In the genomic region with DNA sequence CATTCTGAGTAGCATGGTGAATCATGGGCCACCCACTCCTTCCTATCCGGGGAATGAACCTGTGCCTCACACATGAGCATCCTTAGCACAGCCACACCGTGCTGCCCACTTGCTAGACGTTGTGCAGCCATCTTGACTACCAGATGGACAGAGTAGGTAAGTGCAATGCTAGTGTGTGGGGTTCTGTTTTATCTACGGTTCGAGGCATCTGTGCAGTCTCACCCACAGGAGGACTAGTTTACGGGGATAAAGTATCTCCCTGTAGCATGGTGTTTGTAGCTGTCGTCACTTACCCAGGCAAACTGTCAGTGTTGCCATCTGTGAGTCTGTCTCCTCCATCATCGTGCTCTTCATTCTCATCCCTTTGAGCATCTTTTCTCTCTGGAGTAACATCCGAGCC, we compare ENCODE assay signal across 21 mouse cellular contexts. TPM values are rescaled to one million over a fixed set of nuclear protein-coding genes. Genes with fewer than 3 reads are reported as not detected.
DNase-seq lines count a peak whose midpoint lies in the region; ATAC-seq lines count a peak whose summit lies in the region.
"Had no signal": no experiment of that assay in that cellular context is flagged by ENCODE, and none has a peak within 500 bp of the region (broad histone marks: within the 10 kb centered on the region; RNA-seq: fewer than 3 reads in every experiment).

No protein-coding gene starts in this region.

- ATAC-seq in frontal cortex, adult (ENCODE audit: low TSS enrichment): peak; percentile 95
- ATAC-seq: forebrain, embryonic 14.5 days; inflammation-experienced regulatory T-cells, adult 6 months; liver, postnatal 0 days; lung, postnatal 0 days; midbrain, embryonic 15.5 days had no signal

- intact Hi-C loops in left cerebral cortex, postnatal 10 days (cut with DNase I): no loop called here

- DNase-seq in frontal cortex, postnatal 14 days (ENCODE audit: low spot score in 2 of 2): no peak
- peak; percentile 30 for DNase-seq in left cerebral cortex, adult 11 months (ENCODE audit: low spot score)
- DNase-seq in left cerebral cortex, postnatal 10 days (ENCODE audit: extremely low spot score in 1 of 2, low spot score in 2 of 2): no peak
- peak; percentile 7 to 21 for DNase-seq in frontal cortex, postnatal 25 days (ENCODE audit: low spot score in 2 of 2)
- peak; percentile 27 to 61 for DNase-seq in right cerebral cortex, postnatal 36 days (ENCODE audit: low spot score in 2 of 2)
- DNase-seq in kidney, adult 9 months: no peak
- DNase-seq: adrenal gland, postnatal 10 days; cerebellum, adult 8-10 months; cerebellum, postnatal 36 days; embryo, embryonic 11 days; gastrocnemius, adult 2 months; kidney, adult 18-20 months; kidney, postnatal 10 days; liver, postnatal 0 days; retina, postnatal 1 day; thymus, postnatal 36 days had no signal

RNA-seq across cellular contexts. Expression of gene Sass6, which starts 12.6 kb away (rescaled TPM):
- total RNA-seq in left cerebral cortex, postnatal 10 days (2021): 1 to 10 TPM; 8.9 to 9.9 TPM

RNA-seq across cellular contexts. Expression of gene Lrrc39, which starts 19.4 kb away (rescaled TPM):
- total RNA-seq in left cerebral cortex, postnatal 10 days (2021): under 1 TPM; 0.14 to 0.17 TPM

RNA-seq across cellular contexts. Expression of gene Trmt13, which starts 32.2 kb away (rescaled TPM):
- total RNA-seq in left cerebral cortex, postnatal 10 days (2021): 10 to 100 TPM; 14.6 to 14.9 TPM

Comparison
In these comparisons a context has a peak if more than half of its experiments do, and no peak if none do; other contexts are left out.
1. DNase-seq: peak in left cerebral cortex, adult 11 months (single experiment), frontal cortex, postnatal 25 days (2 of 2) and right cerebral cortex, postnatal 36 days (2 of 2); none in frontal cortex, postnatal 14 days (0 of 2), left cerebral cortex, postnatal 10 days (0 of 2) and kidney, adult 9 months (single experiment).